Mouse (Mus musculus): ENCODE measurements at regions not wholly inside any gene's neighbourhood (a gene's known extent, or its start where the extent isn't known, plus 50 kb on each side); places are given as distances from the start of the nearest gene placed in this dataset.

DNA sequence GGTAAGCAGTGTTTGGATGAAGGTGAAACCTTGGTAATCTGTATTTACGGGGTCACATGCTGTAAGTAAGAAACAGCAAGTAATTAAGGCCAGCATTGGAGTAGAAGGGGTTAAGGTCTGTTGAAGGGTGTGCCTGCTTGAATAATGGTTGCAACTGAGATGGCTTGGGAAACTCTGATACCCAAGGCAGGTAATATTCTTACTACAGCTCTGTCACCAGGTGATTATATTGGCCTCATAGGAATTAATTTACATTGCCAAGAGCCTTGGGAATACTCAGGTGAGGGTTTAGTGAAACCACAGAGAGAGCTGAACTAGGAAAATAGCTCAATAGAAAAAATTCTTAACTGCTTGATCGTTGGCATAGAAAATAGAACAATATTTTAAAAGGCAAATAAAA, 73.8 kb upstream of the Lcorl start:
- Histone ChIP-seq H3K27me3 (replicated peaks; ENCODE audit: control insufficient read depth, insufficient read depth, low read length) (no peaks in the 10 kb centered on the region), H3K4me3 (ENCODE audit: low read depth, low read length) (no peak overlapping the region), H3K4me1 (ENCODE audit: control insufficient read depth, insufficient read depth, low read length) (no peaks in the 10 kb centered on the region), H3K36me3 (ENCODE audit: control insufficient read depth, insufficient read depth, low read length) (no peaks in the 10 kb centered on the region), H3K9me3 (replicated peaks; ENCODE audit: control insufficient read depth, low read length) (no peaks in the 10 kb centered on the region), H3K27ac (ENCODE audit: low read depth, low read length) (no peak overlapping the region), H3K4me2 (ENCODE audit: low read length) (no peak overlapping the region), H3K9ac (ENCODE audit: low read length) (no peak overlapping the region)
- DNase-seq (ENCODE audit: low spot score) = no peak
- WGBS = 78% methylated on average over 2 of the region's 2 CpGs
- no peak for ATAC-seq

GRCm38 (mm10) chr5:45925879-45926410, 68.5 kb upstream of the Lcorl start:
- Histone ChIP-seq H3K36me3 (ENCODE audit: control insufficient read depth, insufficient read depth, low read length) (no peaks in the 10 kb centered on the region), H3K4me3 (ENCODE audit: low read depth, low read length) (no peak overlapping the region), H3K27me3 (replicated peaks; ENCODE audit: control insufficient read depth, insufficient read depth, low read length) (no peaks in the 10 kb centered on the region), H3K9me3 (replicated peaks; ENCODE audit: control insufficient read depth, low read length) (no peaks in the 10 kb centered on the region), H3K27ac (ENCODE audit: low read depth, low read length) (no peak overlapping the region), H3K9ac (ENCODE audit: low read length) (no peak overlapping the region), H3K4me1 (ENCODE audit: control insufficient read depth, insufficient read depth, low read length) (no peaks in the 10 kb centered on the region), H3K4me2 (ENCODE audit: low read length) (no peak overlapping the region)
- 81% methylated on average over 9 of the region's 9 CpGs for WGBS
- no peak for ATAC-seq
- no peak for DNase-seq (ENCODE audit: low spot score)

DNA sequence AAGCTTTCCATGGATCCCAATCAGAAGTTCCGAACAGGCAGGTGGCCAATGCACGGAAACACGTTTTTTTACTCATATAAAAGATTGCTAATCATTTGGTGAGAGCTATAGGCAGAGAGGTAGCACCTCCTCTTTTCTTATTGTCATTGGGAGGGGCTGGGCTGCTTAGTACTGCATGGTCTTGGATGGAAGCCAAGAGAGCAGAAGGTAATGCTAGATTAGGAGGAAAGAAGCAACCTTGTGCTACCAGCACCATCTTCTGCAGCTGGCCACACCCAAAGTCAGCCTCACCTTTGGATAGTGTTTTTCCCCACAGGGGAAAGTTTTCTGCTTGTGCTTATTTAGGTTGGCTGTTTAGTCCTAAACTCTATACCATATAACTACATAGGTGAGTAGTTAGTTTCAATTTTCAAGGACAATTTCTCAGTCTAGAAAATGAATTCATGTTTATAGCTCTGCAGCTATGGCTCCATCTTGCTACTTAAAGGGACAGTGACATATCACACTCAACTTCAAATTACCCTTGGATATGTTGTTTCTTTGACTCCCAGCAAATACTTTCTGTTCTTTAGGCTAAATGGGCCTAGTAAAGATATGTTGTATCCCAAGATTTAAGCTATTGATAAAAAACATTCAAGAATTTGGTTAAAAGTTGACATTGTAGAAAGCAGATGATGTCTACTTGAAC, 66.6 kb upstream of the Lcorl start:
- Histone ChIP-seq H3K4me3 (ENCODE audit: low read depth, low read length) (no peak overlapping the region), H3K9me3 (replicated peaks; ENCODE audit: control insufficient read depth, low read length) (no peaks in the 10 kb centered on the region), H3K36me3 (ENCODE audit: control insufficient read depth, insufficient read depth, low read length) (no peaks in the 10 kb centered on the region), H3K4me2 (ENCODE audit: low read length) (no peak overlapping the region), H3K4me1 (ENCODE audit: control insufficient read depth, insufficient read depth, low read length) (no peaks in the 10 kb centered on the region), H3K9ac (ENCODE audit: low read length) (no peak overlapping the region), H3K27ac (ENCODE audit: low read depth, low read length) (no peak overlapping the region), H3K27me3 (replicated peaks; ENCODE audit: control insufficient read depth, insufficient read depth, low read length) (no peaks in the 10 kb centered on the region)
- ATAC-seq = no peak
- 75% methylated on average over 3 of the region's 3 CpGs for WGBS
- no peak for DNase-seq (ENCODE audit: low spot score)

Data from forebrain, embryonic 14.5 days (tissue).